Mouse (Mus musculus) CD8-positive naive resting alpha-beta T cell, adult 57 days (primary cell): Measurements from ENCODE around the gene Lgi1. TPM values are rescaled to one million over a fixed set of nuclear protein-coding genes. Genes with fewer than 3 reads are reported as not detected.

Source experiments
- total RNA-seq: library from RNA; stranded (reverse); gene quantifications from one replicate; pipeline ENCODE4 v1.2.4, GENCODE M21; 2023

Gene Lgi1
- total RNA-seq = not detected

DNA sequence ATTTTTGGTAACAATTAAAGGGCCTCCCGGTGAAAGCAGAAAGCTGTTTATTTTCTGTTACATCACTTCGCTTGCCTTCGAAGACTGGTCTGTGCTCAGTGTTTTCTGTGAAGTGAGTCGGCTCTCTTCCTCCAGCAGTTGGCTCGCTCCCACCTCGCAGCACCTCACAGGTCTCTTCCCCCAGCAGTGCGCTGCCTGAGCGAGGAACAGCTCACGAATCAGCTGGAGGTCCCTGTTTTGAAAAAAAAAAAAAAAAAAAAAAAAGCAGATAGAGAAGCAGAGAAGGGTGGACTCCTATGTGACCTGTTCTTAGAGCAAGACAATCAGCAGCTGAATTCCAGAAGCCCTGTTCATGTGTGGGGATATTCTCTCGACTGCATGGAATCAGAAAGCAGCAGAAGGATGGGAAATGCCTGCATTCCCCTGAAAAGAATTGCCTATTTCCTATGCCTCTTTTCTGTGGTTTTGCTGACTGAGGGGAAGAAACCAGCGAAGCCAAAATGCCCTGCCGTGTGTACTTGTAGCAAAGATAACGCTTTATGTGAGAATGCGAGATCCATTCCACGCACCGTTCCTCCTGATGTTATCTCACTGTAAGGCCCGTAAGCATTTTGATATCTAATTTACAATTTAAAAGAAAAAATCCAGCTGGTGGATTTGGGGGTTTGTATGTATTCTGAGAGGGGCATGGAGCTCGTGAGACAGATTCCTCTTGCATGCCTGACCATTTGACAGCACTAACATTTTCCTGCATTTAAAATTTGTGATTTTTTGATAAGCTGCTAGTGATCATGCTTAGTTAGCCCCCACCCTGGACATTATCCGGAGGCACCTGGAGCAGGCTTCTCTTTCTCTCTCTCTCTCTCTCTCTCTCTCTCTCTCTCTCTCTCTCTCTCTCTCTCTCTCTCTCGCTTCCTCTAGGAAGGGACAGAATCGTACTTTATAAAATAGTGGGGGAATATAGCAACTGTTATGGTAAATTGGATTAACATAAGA lies at the start of gene Lgi1:
Lgi1 (plus strand) TSS at position 32 of the 996 bp plus-strand sequence.

DNA sequence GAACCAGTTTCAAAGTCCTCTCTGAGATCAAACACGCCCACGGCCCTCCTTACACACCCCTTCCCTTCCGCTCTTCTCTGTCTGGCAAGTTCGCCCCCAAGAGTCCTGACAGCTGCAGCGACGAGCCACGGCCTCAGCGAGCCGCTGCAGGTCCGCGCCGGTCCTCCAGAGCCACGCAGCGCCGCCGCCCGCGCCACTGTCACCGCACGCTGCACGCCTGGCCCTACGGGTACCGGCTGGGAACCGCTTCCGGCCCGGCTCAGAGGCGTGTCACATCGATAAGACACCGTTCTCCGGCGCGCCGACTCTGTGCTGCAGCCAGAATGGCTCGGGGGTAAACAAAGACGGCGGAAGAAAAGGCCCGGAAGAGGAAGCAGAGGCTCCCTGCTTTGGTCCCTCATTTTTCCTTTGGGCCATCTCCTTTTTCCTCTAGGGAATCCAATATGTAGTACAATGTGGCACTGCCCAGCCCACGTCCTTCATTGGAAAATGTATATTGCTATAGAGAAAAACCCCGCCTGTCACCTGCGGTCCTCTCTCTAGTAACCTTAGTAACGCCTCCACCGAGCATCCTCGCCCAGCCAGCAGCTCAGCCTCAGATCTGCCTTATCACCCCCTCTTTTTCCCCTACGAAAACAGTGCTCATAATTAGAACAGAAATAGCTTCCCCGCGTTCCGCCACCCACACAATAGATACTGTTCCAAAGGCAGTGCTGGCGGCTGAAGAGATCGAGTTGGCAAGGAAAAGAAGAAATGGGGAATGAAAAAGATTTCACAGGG lies 40.2 kb upstream of the Lgi1 start, which contains the start of gene Fra10ac1:
Fra10ac1 (minus strand) TSS at position 252 of the 780 bp plus-strand sequence.

Other genes with a start within 250 kb of the Lgi1 start
- gene Myof, start 221.0 kb upstream of the Lgi1 start, total RNA-seq = 6.1 TPM
- 0.77 TPM for gene Cep55, start 209.5 kb upstream of the Lgi1 start, total RNA-seq
- not detected for gene Ffar4, start 167.5 kb upstream of the Lgi1 start, total RNA-seq
- not detected for gene Rbp4, start 139.3 kb upstream of the Lgi1 start, total RNA-seq
- not detected for gene Pde6c, start 131.8 kb upstream of the Lgi1 start, total RNA-seq
- 16.8 TPM for gene Fra10ac1, start 40.4 kb upstream of the Lgi1 start, total RNA-seq
- 18.9 TPM for gene Slc35g1, start 131.4 kb downstream of the Lgi1 start, total RNA-seq
- gene Plce1, start 216.6 kb downstream of the Lgi1 start, total RNA-seq = 2.8 TPM